Mouse (Mus musculus) heart, embryonic 15.5 days (tissue): ENCODE measurements at regions not wholly inside any gene's neighbourhood (a gene's known extent, or its start where the extent isn't known, plus 50 kb on each side); places are given as distances from the start of the nearest gene placed in this dataset.

Experiments
- ATAC-seq: fragments of 200-750 bp; cut with Nextera tagmentation; replicated peaks from 2 replicates; pipeline ENCODE4 v1.8.0; 2017; ENCODE audit warnings: low read depth, moderate TSS enrichment; ENCODE audit not compliant: insufficient number of reproducible peaks, insufficient read depth, low FRiP score
- H3K27ac ChIP-seq: fragments of 300-500 bp; sonication (generic); 2 replicates; pipeline ENCODE4 v1.5.1; 2015; ENCODE audit warnings: mild to moderate bottlenecking, inconsistent platforms
- H3K27me3 ChIP-seq: fragments of 300-500 bp; sonication (generic); 2 replicates; pipeline ENCODE4 v1.6.1; 2015; ENCODE audit warnings: inconsistent platforms
- H3K36me3 ChIP-seq: fragments of 300-500 bp; sonication (generic); 2 replicates; pipeline ENCODE4 v1.6.1; 2015; ENCODE audit warnings: mild to moderate bottlenecking, inconsistent platforms
- H3K4me1 ChIP-seq: fragments of 300-500 bp; sonication (generic); replicated peaks from 2 replicates; pipeline ENCODE4 v1.6.1; 2015; ENCODE audit warnings: inconsistent platforms
- H3K4me2 ChIP-seq: fragments of 300-500 bp; sonication (generic); 2 replicates; pipeline ENCODE4 v1.6.1; 2015; ENCODE audit warnings: inconsistent platforms, mild to moderate bottlenecking, moderate library complexity
- H3K4me3 ChIP-seq: fragments of 300-500 bp; sonication (generic); 2 replicates; pipeline ENCODE4 v1.5.1; 2015; ENCODE audit warnings: mild to moderate bottlenecking, inconsistent platforms
- H3K9ac ChIP-seq: fragments of 300-500 bp; sonication (generic); 2 replicates; pipeline ENCODE4 v1.6.1; 2015; ENCODE audit warnings: mild to moderate bottlenecking, inconsistent platforms
- H3K9me3 ChIP-seq: fragments of 300-500 bp; sonication (generic); replicated peaks from 2 replicates; pipeline ENCODE4 v1.6.1; 2016; ENCODE audit warnings: inconsistent platforms
- WGBS: fragments of 180-500 bp; shearing (Covaris S2); methylation state at CpG from one replicate; pipeline ENCODE4 v1.1.7; 2015; ENCODE audit warnings: mixed read lengths; 5-methylcytosine and 5-hydroxymethylcytosine counted together

DNA sequence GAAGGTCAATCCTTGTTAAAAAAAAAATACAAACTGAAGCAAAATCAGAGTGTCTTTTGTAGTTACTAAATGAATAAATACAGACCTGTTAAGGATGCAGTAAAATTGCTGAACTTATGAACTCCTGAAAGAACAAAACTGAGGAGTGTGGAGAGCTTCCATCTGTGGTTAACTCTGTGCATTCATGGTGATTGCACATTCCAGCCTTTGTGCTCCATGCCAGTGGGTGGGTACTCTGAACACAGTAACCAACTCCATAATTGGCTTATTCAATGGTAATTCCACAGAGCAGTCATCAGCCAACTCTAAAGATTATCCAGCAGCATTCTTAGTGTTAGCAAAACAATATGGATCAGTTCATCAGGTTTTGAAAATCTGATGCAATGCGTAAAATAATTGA, 599.2 kb downstream of the Tns3 start:
- Histone ChIP-seq H3K9me3 (no peaks in the 10 kb centered on the region), H3K4me2 (no peak overlapping the region), H3K9ac (no peak overlapping the region), H3K4me1 (no peaks in the 10 kb centered on the region), H3K36me3 (no peaks in the 10 kb centered on the region), H3K4me3 (no peak overlapping the region), H3K27me3 (no peaks in the 10 kb centered on the region), H3K27ac (no peak overlapping the region)
- ATAC-seq = no peak
- WGBS = 88% methylated on average over 1 of the region's 1 CpGs

DNA sequence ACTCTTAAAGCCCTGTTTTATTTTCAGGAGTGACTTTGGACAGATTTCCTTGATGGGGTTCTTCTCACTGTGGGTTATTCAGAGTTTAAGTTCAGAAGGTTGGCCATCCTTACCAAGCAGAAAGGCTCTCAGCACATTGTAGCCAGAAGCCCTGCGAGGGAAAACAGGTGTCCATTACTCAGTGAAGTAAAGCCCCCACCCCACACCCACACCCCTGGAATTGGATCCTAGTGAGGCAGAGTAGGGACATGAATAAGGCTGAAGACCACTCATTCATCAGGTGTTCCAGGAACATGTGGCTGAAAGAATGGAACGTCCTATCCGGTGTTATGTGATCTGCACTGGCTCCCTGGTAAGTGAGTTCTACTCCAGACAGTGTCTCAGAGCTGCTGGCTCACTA, 602.3 kb downstream of the Tns3 start:
- 81% methylated on average over 3 of the region's 3 CpGs for WGBS
- H3K9me3 ChIP-seq = no peaks in the 10 kb centered on the region
- H3K27me3 ChIP-seq = no peaks in the 10 kb centered on the region
- H3K4me1 ChIP-seq = no peaks in the 10 kb centered on the region
- H3K4me2 ChIP-seq = no peak overlapping the region
- H3K36me3 ChIP-seq = no peaks in the 10 kb centered on the region
- H3K27ac ChIP-seq = no peak overlapping the region
- no peak for ATAC-seq
- H3K9ac ChIP-seq = no peak overlapping the region
- H3K4me3 ChIP-seq = no peak overlapping the region

DNA sequence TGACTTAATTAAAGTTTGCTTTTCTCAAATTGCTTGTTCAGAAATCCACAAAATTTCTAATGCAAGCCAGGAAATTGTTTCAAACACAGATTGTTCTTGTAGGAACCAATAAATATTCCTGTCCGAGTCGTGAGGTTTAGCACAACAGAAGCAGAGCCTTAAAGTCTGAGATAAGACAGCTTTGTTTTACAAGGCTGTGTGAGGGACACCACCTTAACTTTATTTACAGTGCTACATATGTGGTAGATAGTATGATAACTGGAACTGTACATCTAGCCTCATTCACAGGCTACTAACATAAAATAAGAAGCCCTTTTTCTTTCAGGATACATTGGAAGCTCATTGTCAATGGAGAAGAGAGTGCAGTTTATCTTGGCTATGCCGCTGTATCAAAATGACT, 602.8 kb downstream of the Tns3 start:
- no peak overlapping the region for H3K9ac ChIP-seq
- WGBS = 56% methylated on average over 3 of the region's 3 CpGs
- no peaks in the 10 kb centered on the region for H3K27me3 ChIP-seq
- H3K4me3 ChIP-seq = no peak overlapping the region
- no peak overlapping the region for H3K27ac ChIP-seq
- H3K4me1 ChIP-seq = no peaks in the 10 kb centered on the region
- no peaks in the 10 kb centered on the region for H3K36me3 ChIP-seq
- no peaks in the 10 kb centered on the region for H3K9me3 ChIP-seq
- H3K4me2 ChIP-seq = no peak overlapping the region
- no peak for ATAC-seq

DNA sequence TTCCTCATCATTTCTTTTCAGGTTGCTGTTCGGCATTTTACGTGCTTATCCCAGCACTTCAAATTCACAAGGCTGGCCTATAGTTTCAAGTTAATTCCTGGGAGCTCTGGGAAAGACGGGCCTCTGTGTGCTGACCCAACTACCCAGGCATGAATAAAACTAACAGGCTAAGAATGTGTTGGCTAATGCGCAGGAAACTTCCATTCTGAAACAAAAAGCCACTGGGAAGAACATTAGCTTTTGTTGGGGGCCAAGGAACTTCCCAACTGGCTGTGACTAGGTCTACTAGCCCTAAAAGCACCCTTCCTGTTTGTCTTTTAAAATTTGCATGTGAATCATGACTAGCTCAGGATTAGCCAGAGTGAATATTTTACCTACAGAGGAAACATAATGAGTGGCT, 612.8 kb downstream of the Tns3 start:
- H3K27ac ChIP-seq = no peak overlapping the region
- no peak overlapping the region for H3K9ac ChIP-seq
- H3K27me3 ChIP-seq = no peaks in the 10 kb centered on the region
- no peaks in the 10 kb centered on the region for H3K9me3 ChIP-seq
- no peaks in the 10 kb centered on the region for H3K36me3 ChIP-seq
- no peak overlapping the region for H3K4me3 ChIP-seq
- WGBS = 48% methylated on average over 4 of the region's 4 CpGs
- H3K4me2 ChIP-seq = no peak overlapping the region
- H3K4me1 ChIP-seq = no peaks in the 10 kb centered on the region
- no peak for ATAC-seq

DNA sequence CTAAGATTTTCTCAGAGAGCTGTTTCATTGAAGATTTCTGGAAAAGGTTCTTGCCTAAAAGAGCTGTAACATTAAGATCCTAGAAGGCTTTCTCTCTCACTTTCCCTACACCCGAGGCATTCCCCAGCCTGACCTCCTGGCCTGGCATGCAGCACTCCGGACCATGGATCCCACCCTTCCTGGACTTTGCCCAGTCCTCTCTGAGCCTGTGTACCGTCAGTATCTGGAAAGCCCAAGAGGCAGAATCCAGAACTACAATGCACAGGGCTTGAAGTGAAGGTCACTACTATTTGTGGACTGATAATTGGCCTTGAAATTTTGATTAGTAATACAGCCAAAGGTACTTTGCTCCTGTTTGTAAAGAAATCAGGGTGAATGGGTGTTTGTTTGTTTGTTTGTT, 619.2 kb downstream of the Tns3 start:
- no peak for ATAC-seq
- Histone ChIP-seq H3K27ac (no peak overlapping the region), H3K9me3 (no peaks in the 10 kb centered on the region), H3K36me3 (no peaks in the 10 kb centered on the region), H3K4me3 (no peak overlapping the region), H3K27me3 (no peaks in the 10 kb centered on the region), H3K4me2 (no peak overlapping the region), H3K9ac (no peak overlapping the region), H3K4me1 (no peaks in the 10 kb centered on the region)
- 65% methylated on average over 3 of the region's 3 CpGs for WGBS

DNA sequence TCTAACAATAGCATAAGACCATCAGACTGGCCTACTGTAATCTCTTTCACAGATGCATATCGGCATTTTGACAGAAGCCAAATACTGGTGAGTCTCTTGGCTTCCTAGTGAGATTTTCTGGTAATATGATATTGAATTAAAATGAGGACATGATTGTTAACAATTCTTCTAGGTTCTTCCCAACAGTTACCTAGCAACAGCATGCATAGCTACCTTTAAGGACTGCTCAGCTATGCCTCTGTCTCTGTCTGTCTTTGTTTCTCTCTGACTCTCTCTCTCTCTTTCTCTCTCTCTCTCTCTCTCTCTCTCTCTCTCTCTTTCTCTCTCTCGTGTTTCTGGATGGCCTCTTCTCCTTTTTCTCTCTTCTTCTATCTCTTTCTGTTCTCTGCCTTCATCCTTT, 634.2 kb downstream of the Tns3 start:
- H3K9ac ChIP-seq = no peak overlapping the region
- no peaks in the 10 kb centered on the region for H3K36me3 ChIP-seq
- H3K9me3 ChIP-seq = no peaks in the 10 kb centered on the region
- H3K27me3 ChIP-seq = no peaks in the 10 kb centered on the region
- H3K4me1 ChIP-seq = no peaks in the 10 kb centered on the region
- no peak for ATAC-seq
- WGBS = 48% methylated on average over 2 of the region's 2 CpGs
- no peak overlapping the region for H3K27ac ChIP-seq
- H3K4me2 ChIP-seq = no peak overlapping the region
- no peak overlapping the region for H3K4me3 ChIP-seq

DNA sequence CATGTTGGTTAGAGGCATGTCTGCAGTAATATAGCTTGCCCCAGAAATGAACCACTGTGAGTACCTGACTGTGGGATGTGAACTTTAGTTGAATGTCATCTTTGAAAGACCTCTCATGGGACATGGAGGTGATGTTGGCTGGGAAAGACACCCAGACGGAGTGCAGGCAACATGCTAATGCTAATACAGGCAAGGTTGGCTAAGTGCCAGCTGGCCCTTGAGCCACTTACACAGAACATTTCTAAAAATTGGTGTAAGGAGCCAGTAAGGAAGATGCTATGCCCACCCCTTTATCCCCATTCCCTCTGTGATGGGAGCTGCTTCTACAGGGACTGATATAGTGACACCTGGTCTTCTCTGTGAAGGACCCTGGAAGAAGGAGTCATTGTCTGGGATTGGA, 656.5 kb downstream of the Tns3 start:
- ATAC-seq = no peak
- H3K9me3 ChIP-seq = no peaks in the 10 kb centered on the region
- H3K4me2 ChIP-seq = no peak overlapping the region
- no peaks in the 10 kb centered on the region for H3K36me3 ChIP-seq
- H3K4me1 ChIP-seq = no peaks in the 10 kb centered on the region
- H3K4me3 ChIP-seq = no peak overlapping the region
- no peaks in the 10 kb centered on the region for H3K27me3 ChIP-seq
- no peak overlapping the region for H3K27ac ChIP-seq
- 54% methylated on average over 1 of the region's 1 CpGs for WGBS
- no peak overlapping the region for H3K9ac ChIP-seq

DNA sequence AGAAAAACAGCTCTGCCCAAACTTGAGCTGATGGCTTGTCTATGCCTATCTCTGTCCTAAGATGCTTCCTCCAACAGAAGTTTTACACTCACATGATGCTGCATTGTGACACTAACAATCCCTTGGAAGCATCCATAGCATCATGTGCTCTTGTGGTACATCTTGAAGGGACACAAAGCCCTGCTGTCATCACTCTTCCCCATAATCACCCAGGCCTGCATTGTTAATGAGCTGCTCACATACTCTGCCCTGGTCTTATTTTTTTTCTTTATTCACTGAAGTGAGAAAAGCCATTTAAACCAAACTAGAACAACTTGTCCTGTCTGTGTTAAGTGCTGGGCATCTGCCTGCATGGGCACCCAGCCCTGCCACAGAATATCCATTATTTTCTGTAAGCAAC, 683.3 kb downstream of the Tns3 start:
- Histone ChIP-seq H3K9me3 (no peaks in the 10 kb centered on the region), H3K27me3 (no peaks in the 10 kb centered on the region), H3K4me1 (no peaks in the 10 kb centered on the region), H3K4me3 (no peak overlapping the region), H3K4me2 (no peak overlapping the region), H3K27ac (no peak overlapping the region), H3K36me3 (no peaks in the 10 kb centered on the region), H3K9ac (no peak overlapping the region)
- no peak for ATAC-seq

DNA sequence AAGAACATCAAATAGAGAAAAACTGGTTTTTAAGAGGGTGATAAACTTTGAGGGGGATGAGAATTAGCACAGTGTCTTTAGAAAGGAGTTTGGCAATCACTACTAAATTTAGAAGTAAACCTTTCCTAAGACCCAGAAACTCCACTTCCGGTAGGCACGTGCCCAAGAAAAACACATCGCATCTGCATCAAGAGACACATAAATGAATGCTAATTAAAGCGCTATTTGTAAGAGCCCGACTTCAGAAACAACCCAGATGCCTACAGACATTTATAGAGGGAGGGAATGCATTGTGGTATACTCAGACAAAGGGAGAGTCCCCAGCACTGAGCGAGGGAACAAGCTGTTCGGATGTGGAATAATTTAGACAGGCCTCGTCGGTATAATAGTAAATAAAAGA, 688.5 kb downstream of the Tns3 start:
- H3K4me1 ChIP-seq = no peaks in the 10 kb centered on the region
- WGBS = 54% methylated on average over 9 of the region's 9 CpGs
- no peak overlapping the region for H3K27ac ChIP-seq
- H3K36me3 ChIP-seq = no peaks in the 10 kb centered on the region
- H3K27me3 ChIP-seq = no peaks in the 10 kb centered on the region
- no peak overlapping the region for H3K4me3 ChIP-seq
- H3K9ac ChIP-seq = no peak overlapping the region
- no peaks in the 10 kb centered on the region for H3K9me3 ChIP-seq
- no peak overlapping the region for H3K4me2 ChIP-seq
- no peak for ATAC-seq

DNA sequence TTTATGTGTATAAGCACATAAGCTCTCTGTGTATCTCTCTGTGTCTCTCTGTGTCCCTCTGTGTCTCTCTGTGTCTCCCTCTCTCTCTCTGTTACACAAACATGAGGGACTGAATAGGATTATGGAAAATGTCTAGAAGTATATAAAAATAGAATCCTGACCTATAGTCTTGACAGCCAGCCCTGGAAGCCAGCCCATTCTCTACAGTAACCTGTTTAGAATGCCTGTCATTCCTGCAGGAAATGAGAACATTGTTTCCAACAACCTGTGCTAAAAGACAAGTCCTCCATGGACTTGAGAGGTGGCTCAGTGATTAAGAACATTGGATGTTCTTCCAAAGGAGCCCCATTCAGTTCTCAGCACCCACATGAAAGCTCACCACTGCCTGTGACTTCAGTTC, 714.4 kb downstream of the Tns3 start:
- Histone ChIP-seq H3K36me3 (no peaks in the 10 kb centered on the region), H3K9ac (no peak overlapping the region)
- ATAC-seq = no peak

DNA sequence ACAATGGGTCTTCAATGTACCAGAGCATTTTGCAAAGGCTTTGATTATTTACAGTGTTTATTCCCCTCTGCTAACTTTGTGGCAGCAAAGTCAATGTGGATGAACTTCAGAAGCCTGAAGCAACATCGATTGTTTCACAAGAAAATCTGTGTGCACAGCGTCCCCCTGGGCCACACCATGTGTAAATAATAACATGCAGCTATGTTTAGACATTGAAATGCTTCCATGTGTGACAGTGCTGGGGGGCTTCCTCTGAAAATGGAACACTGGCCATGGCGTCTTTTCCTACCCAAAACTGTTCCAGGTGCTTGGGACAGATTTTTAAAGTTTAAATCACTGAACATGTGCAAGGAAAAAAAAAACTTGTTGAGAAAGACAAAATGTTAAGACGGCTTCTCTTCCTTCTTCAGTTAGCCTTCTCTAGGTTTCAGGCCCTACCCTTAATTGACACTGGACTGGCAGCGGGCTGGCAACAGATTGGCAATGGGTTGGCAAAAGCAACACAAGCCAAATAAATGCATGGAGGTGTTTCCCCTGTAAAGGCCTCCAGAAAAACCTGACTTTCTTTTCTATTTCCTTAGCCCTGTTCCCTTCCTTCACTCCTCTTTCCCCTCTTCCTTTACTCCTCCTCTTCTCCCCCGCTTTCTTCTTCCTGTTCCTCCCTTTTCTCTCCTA, 715.0 kb downstream of the Tns3 start:
- Histone ChIP-seq H3K9ac (no peak overlapping the region), H3K27ac (no peak overlapping the region), H3K9me3 (no peaks in the 10 kb centered on the region), H3K4me2 (no peak overlapping the region), H3K36me3 (no peaks in the 10 kb centered on the region), H3K4me1 (no peaks in the 10 kb centered on the region), H3K4me3 (no peak overlapping the region), H3K27me3 (no peaks in the 10 kb centered on the region)
- no peak for ATAC-seq
- 79% methylated on average over 6 of the region's 6 CpGs for WGBS

More for the DNA sequence above, 714.4 kb downstream of the Tns3 start:
- no peaks in the 10 kb centered on the region for H3K4me1 ChIP-seq
- H3K27ac ChIP-seq = no peak overlapping the region
- H3K4me2 ChIP-seq = no peak overlapping the region
- no peaks in the 10 kb centered on the region for H3K27me3 ChIP-seq
- H3K9me3 ChIP-seq = no peaks in the 10 kb centered on the region
- H3K4me3 ChIP-seq = no peak overlapping the region

DNA sequence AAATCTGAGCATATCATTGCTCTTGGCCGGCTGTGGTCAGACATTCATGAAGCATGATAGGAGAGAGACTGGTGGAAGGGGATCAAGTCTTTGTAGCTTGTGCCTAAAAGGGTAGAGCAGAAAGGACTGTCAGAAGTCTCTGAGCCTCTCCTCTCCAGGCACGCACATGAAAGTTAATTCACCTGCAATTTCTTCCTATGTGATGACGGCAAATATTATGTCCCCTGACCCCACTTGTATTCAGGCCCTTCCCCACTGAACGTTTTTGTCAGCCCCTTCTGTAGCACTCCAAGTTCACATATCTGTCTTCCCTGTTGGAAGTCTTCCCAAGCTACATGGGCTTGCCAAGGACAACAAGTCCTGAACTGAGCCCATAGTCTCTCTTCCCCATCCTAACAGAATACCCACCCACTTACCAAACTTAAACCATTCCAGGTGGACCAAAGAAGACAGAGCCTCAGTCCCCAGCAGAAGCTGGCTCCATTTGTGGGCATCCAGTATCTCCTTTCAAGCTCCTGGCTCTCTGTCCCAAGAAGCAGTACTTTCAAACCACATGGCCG, 719.3 kb downstream of the Tns3 start:
- Histone ChIP-seq H3K9ac (no peak overlapping the region), H3K4me3 (no peak overlapping the region), H3K36me3 (no peaks in the 10 kb centered on the region), H3K4me1 (no peaks in the 10 kb centered on the region), H3K4me2 (no peak overlapping the region), H3K27ac (no peak overlapping the region), H3K9me3 (no peaks in the 10 kb centered on the region), H3K27me3 (no peaks in the 10 kb centered on the region)
- 58% methylated on average over 5 of the region's 5 CpGs for WGBS
- ATAC-seq = 0 out of 2 replicates have a peak, but pooled peaks have one; percentile 39
